Mouse (Mus musculus) kidney, adult 9 months (tissue): ENCODE measurements at regions not wholly inside any gene's neighbourhood (a gene's known extent, or its start where the extent isn't known, plus 50 kb on each side); places are given as distances from the start of the nearest gene placed in this dataset.

Experiments used
- DNase-seq: peaks from one replicate; pipeline ENCODE4 v3.0.0; 2022

DNA sequence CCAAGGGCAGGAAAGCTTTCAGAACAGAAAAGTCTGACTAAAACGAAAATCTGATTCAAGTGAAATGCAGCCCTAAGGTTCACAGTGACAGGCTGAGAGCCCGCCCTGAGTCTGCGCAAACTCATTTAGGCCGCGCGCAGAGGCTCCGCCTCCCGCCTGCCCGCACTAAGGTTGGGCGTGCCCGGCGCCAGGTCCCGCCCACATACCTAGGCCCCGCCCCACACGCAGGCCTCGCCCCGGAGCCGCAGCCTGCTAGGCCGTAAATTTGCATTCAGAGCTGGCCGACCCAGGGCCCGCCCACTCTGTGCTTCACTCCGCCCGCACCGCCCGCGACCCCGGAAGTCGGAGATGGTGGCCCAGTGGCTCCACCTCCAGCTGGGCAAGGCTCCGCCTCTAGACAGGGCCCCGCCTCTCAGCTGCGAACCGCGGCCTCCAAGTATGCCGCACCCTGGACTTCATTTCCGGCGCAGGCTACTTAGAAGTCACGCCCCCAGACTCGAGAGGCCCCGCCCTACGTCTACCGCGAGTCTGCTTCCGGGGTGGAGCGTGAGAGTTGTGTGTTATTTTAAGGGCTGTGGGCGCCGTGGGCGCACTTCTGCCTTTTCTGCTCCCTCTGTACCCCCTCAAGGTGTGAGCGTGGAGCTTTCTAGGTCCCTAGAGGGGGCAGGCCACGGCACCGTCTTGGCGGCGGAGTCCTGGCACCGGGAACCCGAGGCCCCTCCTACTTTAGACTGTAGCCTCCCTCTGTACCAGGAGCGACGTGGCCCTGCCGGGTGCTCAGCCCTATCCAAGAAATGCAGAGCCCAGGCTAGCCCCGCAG is 52.3 kb upstream of the Wnt7b start:
- peak; percentile 100 for DNase-seq

- DNase-seq: no peak
Observed at GRCm38 (mm10) chr15:85635425-85635824, 53.2 kb upstream of the Wnt7b start.

DNA sequence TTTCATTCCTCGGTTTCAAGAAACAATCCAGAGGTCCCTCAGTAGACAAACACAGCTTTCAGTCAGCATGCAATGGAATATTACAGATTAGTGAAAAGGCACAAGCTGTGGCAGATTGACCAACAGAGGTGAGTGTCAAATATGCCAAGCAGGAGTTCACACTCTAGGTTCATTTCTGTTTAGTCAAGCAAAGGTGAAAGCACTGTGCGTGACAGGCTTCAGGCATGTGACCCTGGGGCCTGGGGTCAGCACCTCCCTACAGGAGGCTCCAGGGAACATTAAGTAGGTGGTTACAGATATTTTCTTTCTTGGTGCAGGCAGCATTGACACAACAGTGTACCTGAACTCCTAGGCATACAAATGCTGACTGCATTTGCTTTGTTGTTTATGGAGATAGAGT is 57.3 kb upstream of the Wnt7b start:
- peak; percentile 75 for DNase-seq

- peak; percentile 75 for DNase-seq
Observed at GRCm38 (mm10) chr15:85641120-85642080, 59.1 kb upstream of the Wnt7b start.

DNA sequence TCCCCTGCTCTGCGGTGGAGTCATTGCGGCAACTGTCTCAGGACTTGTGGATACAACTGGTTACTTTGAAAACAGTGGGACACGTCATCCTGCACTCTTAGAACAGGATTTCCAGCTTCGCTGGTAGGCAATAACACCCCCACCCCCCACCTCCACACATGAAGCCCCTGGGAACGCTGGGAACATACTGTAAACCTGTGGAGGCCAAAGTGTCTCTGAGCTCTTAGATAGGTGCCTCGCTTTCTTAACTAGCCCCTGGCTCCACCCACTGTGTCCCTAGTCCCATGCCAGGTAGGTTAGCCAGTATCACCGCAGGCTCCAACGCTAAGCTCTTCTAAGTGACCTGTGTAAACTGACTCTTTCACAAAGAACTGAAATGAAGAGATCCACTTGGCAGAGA is 63.1 kb upstream of the Wnt7b start:
- peak; percentile 63 for DNase-seq

GRCm38 (mm10) chr15:85645971-85646638 is 63.8 kb upstream of the Wnt7b start:
- DNase-seq: peak; percentile 70

GRCm38 (mm10) chr15:85646639-85647277 is 64.5 kb upstream of the Wnt7b start:
- DNase-seq: no peak

- no peak for DNase-seq
Observed at GRCm38 (mm10) chr15:85647593-85647992, 65.3 kb upstream of the Wnt7b start.

GRCm38 (mm10) chr15:85650241-85650640 is 68.0 kb upstream of the Wnt7b start:
- DNase-seq: no peak

GRCm38 (mm10) chr15:85651718-85652420 is 69.6 kb upstream of the Wnt7b start:
- DNase-seq: no peak

DNA sequence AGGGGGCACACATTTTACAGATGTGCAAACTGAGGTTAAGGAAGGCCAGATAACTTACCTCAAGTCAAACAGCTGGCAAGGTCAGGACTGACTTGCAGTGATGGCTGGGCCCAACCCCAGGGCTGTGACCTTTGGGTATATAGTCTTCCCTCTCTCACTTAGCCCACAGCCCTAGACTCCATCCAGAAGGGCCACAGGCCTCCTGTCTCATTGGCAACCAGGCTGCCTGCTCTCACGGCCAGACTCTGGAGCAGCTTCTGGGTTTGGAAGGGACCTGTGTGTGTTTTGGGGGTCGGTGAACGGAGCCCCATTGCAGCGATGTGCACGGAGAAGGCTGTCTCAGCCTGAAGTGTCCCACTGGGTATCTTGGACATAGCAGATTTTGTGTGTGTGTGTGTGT is 70.2 kb upstream of the Wnt7b start:
- DNase-seq: no peak

DNA sequence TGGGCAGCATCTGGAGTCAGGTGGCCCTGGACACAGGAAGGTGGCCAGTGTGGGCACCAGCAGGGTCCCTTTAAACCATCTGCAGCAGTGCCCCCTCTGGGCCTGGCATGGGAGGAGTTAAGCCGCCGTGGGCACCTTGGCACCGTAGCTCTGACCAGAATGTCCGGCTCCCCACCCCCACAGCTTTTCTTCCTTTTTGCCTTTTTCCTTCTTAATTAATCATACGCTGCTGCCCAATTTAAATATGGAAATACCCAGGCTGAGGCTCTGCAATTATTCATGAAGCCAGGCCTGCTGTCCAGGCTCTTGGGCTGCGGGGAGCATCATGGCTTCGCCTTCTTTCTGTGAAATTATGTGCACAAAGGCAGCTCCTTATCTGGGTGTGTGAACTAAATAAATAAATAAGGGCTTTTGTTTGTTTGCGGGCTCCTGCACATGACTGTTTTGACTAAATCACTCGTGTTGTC is 70.6 kb upstream of the Wnt7b start:
- peak; percentile 62 for DNase-seq

DNA sequence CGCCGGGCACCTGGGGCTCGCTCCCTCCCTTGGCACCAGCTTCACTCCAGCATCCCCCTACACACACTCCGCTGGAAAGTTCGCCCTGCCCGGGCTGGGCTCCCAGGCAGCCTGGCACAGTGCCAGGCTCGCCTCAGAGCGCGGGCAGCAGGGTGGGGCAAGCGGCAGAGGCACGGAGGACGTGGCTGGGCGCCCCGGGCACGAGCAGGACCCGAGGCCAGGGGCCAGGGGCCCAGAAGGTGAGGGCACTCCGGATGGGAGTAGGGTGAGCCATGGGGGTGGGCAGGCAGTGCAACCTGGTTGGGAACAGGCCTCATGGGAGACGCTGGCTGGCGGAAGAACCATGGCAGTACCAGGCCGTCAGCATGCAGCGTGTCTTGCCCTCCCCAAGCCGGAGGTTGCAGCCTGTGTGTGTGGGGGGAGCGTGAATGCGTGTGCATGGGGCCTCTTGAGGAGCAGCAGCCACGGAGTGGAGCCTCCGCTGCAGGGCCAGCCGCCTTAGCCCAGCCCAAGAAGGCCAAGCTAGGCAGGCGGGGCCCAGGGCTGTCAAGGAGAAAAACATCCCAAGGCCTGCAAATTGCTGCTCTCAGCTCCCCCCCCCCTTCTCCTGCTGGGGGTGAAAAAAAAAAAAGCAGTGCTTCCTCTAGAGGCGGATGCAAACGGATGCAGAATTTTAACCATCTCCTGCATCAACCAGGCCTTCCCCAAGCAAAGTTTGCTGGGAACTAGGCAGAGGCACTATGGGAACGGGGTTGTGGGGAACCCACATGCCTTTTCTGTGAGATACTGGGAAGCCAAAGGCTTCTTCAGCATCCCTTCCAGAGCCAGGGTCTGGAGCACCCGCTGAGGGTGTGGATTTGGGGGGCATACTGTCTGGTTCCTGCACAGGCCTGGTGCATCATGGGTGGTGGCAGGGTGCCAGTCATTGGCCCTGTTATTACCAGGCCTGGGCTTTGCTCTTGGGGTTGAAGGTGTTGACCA is 71.4 kb upstream of the Wnt7b start:
- DNase-seq: peak; percentile 95

DNA sequence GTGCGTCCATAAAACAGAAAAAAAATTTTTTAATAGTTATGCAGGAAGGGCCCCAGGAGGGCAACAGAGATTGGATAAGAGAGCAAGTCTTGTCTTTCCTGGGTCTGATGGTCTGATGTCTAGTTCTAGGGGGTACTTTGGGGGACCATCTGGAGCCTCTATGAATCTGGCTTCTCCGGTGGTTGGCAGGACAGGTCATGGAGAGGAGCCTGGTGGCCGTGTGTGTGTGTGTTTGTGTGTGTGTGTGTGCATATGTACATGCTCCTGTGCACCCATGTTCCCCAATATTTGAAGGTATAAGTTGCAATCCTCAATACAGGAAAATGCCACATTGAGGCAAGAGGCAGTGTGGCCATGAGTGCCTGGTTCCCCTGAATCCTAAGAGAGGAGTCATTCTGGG is 72.5 kb upstream of the Wnt7b start:
- no peak for DNase-seq

- peak; percentile 40 for DNase-seq
Observed at GRCm38 (mm10) chr15:85655751-85656167, 73.5 kb upstream of the Wnt7b start.

- DNase-seq: no peak
Observed at GRCm38 (mm10) chr15:85656852-85657251, 74.6 kb upstream of the Wnt7b start.

GRCm38 (mm10) chr15:85657441-85657989 is 75.2 kb upstream of the Wnt7b start:
- DNase-seq: peak; percentile 72

- peak; percentile 38 for DNase-seq
Observed at GRCm38 (mm10) chr15:85658101-85658885, 76.0 kb upstream of the Wnt7b start.
